Mouse (Mus musculus) ES-E14 (cell line): ENCODE data around the gene Inpp5k.

ENCODE experiments used
- CHD2 ChIP-seq: IDR thresholded peaks from 2 replicates; pipeline ENCODE4 v1.6.1; 2014; ENCODE audit warnings: mild to moderate bottlenecking, low read depth, low read length, inconsistent platforms
- HCFC1 ChIP-seq: IDR thresholded peaks from 2 replicates; pipeline ENCODE4 v1.6.1; 2012; ENCODE audit warnings: low read length, inconsistent platforms, borderline replicate concordance; ENCODE audit not compliant: insufficient read depth
- MAFK ChIP-seq: IDR thresholded peaks from 2 replicates; pipeline ENCODE4 v1.6.1; 2014; ENCODE audit warnings: mild to moderate bottlenecking, low read depth, low read length, inconsistent platforms; ENCODE audit not compliant: insufficient read depth
- ZC3H11A ChIP-seq: IDR thresholded peaks from 2 replicates; pipeline ENCODE4 v1.6.1; 2012; ENCODE audit warnings: low read depth, mild to moderate bottlenecking, inconsistent platforms, low read length, borderline replicate concordance
- ZNF384 ChIP-seq: IDR thresholded peaks from 2 replicates; pipeline ENCODE4 v1.6.1; 2012; ENCODE audit warnings: low read depth, low read length, inconsistent platforms

DNA sequence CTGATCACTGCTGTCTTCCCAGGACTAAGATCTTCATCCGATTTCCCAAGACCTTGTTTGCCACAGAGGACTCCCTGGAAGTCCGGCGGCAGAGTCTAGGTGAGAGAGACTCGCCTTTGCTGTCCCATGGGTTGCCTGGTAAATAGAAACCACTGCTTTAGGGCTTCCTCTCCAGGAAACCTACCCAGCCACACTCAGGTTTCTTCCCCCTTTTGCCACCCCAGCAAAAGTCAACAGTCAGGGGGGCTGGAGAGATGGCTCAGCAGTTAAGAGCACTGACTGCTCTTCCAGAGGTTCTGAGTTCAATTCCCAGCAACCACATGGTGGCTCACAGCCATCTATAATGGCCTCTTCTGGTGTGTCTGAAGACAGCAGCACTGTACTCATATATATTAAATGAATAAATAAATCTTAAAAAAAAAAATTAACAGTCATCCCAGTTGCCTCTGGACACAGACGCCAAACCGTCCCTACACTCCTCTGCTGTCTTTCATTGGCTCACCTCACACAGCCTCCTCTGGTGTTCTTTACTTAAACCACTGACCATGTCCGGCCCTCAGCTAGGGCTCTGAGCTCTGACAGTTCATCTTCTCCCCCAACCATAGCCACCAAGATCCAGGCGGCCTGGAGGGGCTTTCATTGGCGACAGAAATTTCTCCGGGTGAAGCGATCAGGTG is 38.5 kb downstream of the Inpp5k start:
- TF ChIP-seq MAFK (no peak), ZNF384 (no peak), CHD2 (no peak), HCFC1 (no peak), ZC3H11A (no peak)
